Mouse (Mus musculus) neutrophil, adult 83 days (primary cell): ENCODE measurements around the gene Ptrh2. TPM values are rescaled to one million over a fixed set of nuclear protein-coding genes. Genes with fewer than 3 reads are reported as not detected.

Experiments used
- total RNA-seq, 2 experiments: library from RNA; stranded (reverse); gene quantifications; one replicate each; pipeline ENCODE4 v1.2.4; 2023

Ptrh2 gene
- 1 to 10 TPM; 4.0 to 4.7 TPM for total RNA-seq

GRCm38 (mm10) chr11:86683395-86684125 is at the start of gene Ptrh2, which contains the start of gene Vmp1:
Gene Ptrh2, plus strand, starts transcription at chr11:86683985.
Gene Vmp1, minus strand, starts transcription at chr11:86683836.

Other genes with a start within 250 kb of the Ptrh2 start
- gene Rnft1, start 199.3 kb upstream of the Ptrh2 start, total RNA-seq = 10 to 100 TPM; 18.6 to 22.6 TPM
- gene Rps6kb1, start 139.2 kb upstream of the Ptrh2 start, total RNA-seq = 10 to 100 TPM; 24.3 to 31.6 TPM
- gene Tubd1, start 139.0 kb upstream of the Ptrh2 start, total RNA-seq = 1 to 10 TPM; 5.3 to 5.7 TPM
- gene Vmp1, start 149 bp upstream of the Ptrh2 start, total RNA-seq = 100 to 1,000 TPM; 185 to 222 TPM
- gene Cltc, start 73.6 kb downstream of the Ptrh2 start, total RNA-seq = 100 to 1,000 TPM; 176 to 202 TPM
- 10 to 100 TPM; 27.3 to 41.6 TPM for gene Dhx40, start 123.8 kb downstream of the Ptrh2 start, total RNA-seq